Mouse (Mus musculus): ENCODE data around the gene Ccm2.

DNA sequence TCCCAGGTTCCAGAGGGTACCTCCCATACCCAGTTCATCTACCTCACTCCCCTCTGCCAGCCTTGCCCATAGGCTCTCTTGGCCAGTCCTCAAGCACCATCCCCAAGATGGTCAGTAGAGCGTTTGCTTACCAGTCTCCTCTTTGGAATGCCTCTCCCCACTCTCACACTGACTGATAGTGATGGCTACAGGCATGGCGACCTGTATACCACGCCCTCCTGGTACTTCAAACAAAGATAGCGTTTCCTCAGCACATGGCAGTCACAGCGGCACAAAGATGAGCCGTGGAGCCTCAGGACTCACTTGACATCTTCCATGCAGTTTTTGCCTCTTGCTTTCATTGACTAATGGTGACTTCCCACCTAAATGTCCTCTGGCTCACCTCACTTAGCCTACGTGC, 43.2 kb downstream of the Ccm2 start:
- TF ChIP-seq CTCF (IDR thresholded peaks at IDR 0.05; ENCODE audit: low read depth, low read length) (no peak), POLR2A (IDR thresholded peaks at IDR 0.05; ENCODE audit: extremely low read depth, insufficient read depth, low read length) (no peak)
